Mouse (Mus musculus): Measurements from ENCODE around the gene Rab6b. TPM values are rescaled to one million over a fixed set of nuclear protein-coding genes. Genes with fewer than 3 reads are reported as not detected.

The Rab6b gene
- total and polyA plus RNA-seq, 3 experiments = 0.04 to 0.19 TPM; not detected in 1

DNA sequence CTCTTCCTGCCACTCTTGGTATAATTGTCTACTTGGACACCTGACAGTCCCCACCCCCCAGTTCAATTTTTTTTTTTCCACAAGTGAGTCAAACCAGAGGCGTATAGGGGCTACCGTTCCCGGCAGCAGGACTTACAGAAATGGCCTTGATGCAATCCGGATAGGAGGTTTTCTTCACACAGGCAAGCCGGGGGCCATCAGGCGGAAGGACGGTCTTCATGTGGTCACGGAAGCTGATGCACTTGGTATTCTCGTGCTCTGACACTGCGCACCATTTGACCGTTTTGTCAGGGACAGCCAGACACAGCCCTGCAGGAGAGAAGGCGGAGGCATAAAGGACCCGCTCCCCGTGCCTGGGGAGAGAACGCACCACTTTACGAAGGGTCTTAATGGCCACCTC, 116.2 kb downstream of the Rab6b start:
- Histone ChIP-seq H3K4me1 (ENCODE audit: control insufficient read depth in 1 of 2, insufficient read depth in 2 of 2) (no peaks in the 10 kb centered on the region), H3K4me2 (ENCODE audit: insufficient read depth, low read depth, poor library complexity, severe bottlenecking) (no peak overlapping the region), H3K4me3 (replicated peaks in 1 of 3; ENCODE audit: low read depth in 2 of 3, low read length in 2 of 3, poor library complexity in 1 of 3) (no peak overlapping the region), H3K36me3 (replicated peaks in 1 of 2; ENCODE audit: control insufficient read depth in 1 of 2, insufficient read depth in 1 of 2, low read length in 1 of 2) (no peaks in the 10 kb centered on the region), H3K27me3 (replicated peaks) (peaks cover 33% of the 10 kb centered on the region), H3K9ac (ENCODE audit: insufficient read depth, low read depth) (no peak overlapping the region), H3K9me3 (replicated peaks; ENCODE audit: low read length) (no peaks in the 10 kb centered on the region), H3K79me2 (replicated peaks; ENCODE audit: control insufficient read depth, extremely low read depth, insufficient read depth, poor library complexity, severe bottlenecking) (no peaks in the 10 kb centered on the region), H3K27ac (ENCODE audit: insufficient read depth, low read depth) (no peak overlapping the region)
- in situ Hi-C loops (cut with MboI; ENCODE audit: low pct_ligation_motif_present, low pct_unique_long_range_greater_than_20kb, low sequenced_read_pairs) = no loop called here
- dilution Hi-C loops (cut with MboI; ENCODE audit: extremely low pct_ligation_motif_present, extremely low pct_unique_long_range_greater_than_20kb, low sequenced_read_pairs) = no loop called here
- no peak for DNase-seq (ENCODE audit: extremely low read depth)
- TF ChIP-seq MAFK (IDR thresholded peaks at IDR 0.05; ENCODE audit: insufficient replicate concordance, low read length) (no peak), PAX5 (IDR thresholded peaks at IDR 0.05; ENCODE audit: low read length) (no peak)

DNA sequence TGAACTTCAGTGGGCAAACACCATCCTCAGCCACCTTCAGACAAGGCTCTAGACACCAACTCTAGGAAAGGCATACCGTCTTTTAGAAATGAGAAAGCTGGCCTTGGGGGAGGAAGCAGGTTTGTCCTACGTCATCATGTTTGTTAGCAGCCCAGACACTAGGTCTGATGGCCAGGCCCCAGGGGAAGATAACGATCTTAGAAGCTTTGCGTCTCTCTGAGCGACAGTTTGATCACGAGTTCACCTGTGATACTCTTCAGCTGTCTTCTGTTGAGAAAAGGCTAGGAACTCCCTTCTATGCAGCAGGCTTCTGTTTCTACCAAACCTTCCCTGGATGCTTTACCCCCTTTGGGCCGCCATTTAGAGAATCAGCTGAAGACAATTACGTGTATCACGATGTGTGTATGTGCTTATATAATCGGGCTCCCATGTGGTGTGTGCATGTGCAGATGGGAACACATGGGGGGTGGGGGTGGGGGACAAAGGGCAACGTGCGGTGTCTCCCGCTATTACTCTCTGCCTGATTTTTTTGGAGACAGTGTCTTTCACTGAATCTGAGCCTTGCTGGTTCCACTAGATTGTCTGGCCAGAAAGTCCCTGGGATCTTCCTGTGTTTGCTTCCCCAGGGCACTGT, 116.9 kb downstream of the Rab6b start:
- Histone ChIP-seq H3K36me3 (replicated peaks in 1 of 2; ENCODE audit: control insufficient read depth in 1 of 2, insufficient read depth in 1 of 2, low read length in 1 of 2) (no peaks in the 10 kb centered on the region), H3K9ac (ENCODE audit: insufficient read depth, low read depth) (no peak overlapping the region), H3K27me3 (replicated peaks) (peaks cover 33% of the 10 kb centered on the region), H3K4me3 (replicated peaks in 1 of 3; ENCODE audit: low read depth in 2 of 3, low read length in 2 of 3, poor library complexity in 1 of 3) (no peak overlapping the region), H3K4me1 (ENCODE audit: control insufficient read depth in 1 of 2, insufficient read depth in 2 of 2) (no peaks in the 10 kb centered on the region), H3K79me2 (replicated peaks; ENCODE audit: control insufficient read depth, extremely low read depth, insufficient read depth, poor library complexity, severe bottlenecking) (no peaks in the 10 kb centered on the region), H3K9me3 (replicated peaks; ENCODE audit: low read length) (no peaks in the 10 kb centered on the region), H3K4me2 (ENCODE audit: insufficient read depth, low read depth, poor library complexity, severe bottlenecking) (no peak overlapping the region), H3K27ac (ENCODE audit: insufficient read depth, low read depth) (no peak overlapping the region)
- dilution Hi-C loops (cut with MboI; ENCODE audit: extremely low pct_ligation_motif_present, extremely low pct_unique_long_range_greater_than_20kb, low sequenced_read_pairs) = no loop called here
- no peak for DNase-seq (ENCODE audit: extremely low read depth)
- TF ChIP-seq ZC3H11A (IDR thresholded peaks at IDR 0.05; ENCODE audit: low read depth, low read length) = no peak
- no peak for TF ChIP-seq TCF12 (IDR thresholded peaks at IDR 0.05; ENCODE audit: low read depth, low read length)
- no peak for TF ChIP-seq MAFK (IDR thresholded peaks at IDR 0.05; ENCODE audit: insufficient replicate concordance, low read length)
- TF ChIP-seq IRF4 (IDR thresholded peaks at IDR 0.05; ENCODE audit: low read depth, low read length) = no peak
- no peak for TF ChIP-seq SMC3 (IDR thresholded peaks at IDR 0.05; ENCODE audit: low read depth, low read length)
- TF ChIP-seq KAT2A (IDR thresholded peaks at IDR 0.05; ENCODE audit: insufficient replicate concordance, low read length) = no peak
- TF ChIP-seq CHD2 (IDR thresholded peaks at IDR 0.05; ENCODE audit: low read length) = no peak
- no peak for TF ChIP-seq RAD21 (IDR thresholded peaks at IDR 0.05; ENCODE audit: low read depth, low read length)
- TF ChIP-seq CHD1 (IDR thresholded peaks at IDR 0.05; ENCODE audit: low read depth, low read length) = no peak
- no peak for TF ChIP-seq CTCF (conservative IDR thresholded peaks at IDR 0.05 in 1 of 2, IDR thresholded peaks at IDR 0.05 in 1 of 2; ENCODE audit: low read depth in 2 of 2, low read length in 2 of 2)
- no peak for TF ChIP-seq MXI1 (IDR thresholded peaks at IDR 0.05; ENCODE audit: low read depth, low read length)
- no peak for TF ChIP-seq EP300 (IDR thresholded peaks at IDR 0.05; ENCODE audit: low read length)
- TF ChIP-seq ETS1 (conservative IDR thresholded peaks at IDR 0.05; ENCODE audit: low read depth, low read length) = no peak
- no peak for TF ChIP-seq PAX5 (IDR thresholded peaks at IDR 0.05; ENCODE audit: low read length)
- no peak for TF ChIP-seq POLR2AphosphoS2 (IDR thresholded peaks at IDR 0.05; ENCODE audit: low read depth, low read length)
- TF ChIP-seq GABPA (IDR thresholded peaks at IDR 0.05; ENCODE audit: insufficient replicate concordance, low read depth, low read length) = no peak
- in situ Hi-C loops (cut with MboI; ENCODE audit: low pct_ligation_motif_present, low pct_unique_long_range_greater_than_20kb, low sequenced_read_pairs) = no loop called here

Measured in CH12.LX (cell line).